ENCODE assay signal across 36 mouse cellular contexts in the genomic region with DNA sequence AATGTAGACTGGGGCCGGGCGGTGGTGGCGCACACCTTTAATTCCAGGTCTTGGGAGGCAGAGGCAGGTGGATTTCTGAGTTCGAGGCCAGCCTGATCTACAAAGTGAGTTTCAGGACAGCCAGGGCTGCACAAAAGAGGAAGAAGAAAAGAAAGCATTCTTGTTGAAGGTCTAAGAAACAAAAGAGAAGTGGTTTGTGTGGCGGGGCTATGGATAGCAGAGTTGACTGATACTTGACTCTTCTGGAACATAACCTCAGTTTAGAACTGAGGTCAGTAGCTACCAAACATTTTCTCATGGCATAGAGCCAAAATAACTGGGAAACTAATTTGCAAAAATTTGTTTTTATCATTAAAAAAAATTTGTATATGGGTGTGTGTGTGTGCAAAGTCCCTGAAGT. TPM values are rescaled to one million over a fixed set of nuclear protein-coding genes. Genes with fewer than 3 reads are reported as not detected.
DNase-seq lines count a peak whose midpoint lies in the region; ATAC-seq lines count a peak whose summit lies in the region.
"Had no signal": no experiment of that assay in that cellular context is flagged by ENCODE, and none has a peak within 500 bp of the region (broad histone marks: within the 10 kb centered on the region; RNA-seq: fewer than 3 reads in every experiment).

No protein-coding gene starts in this region.

- H3K27me3 ChIP-seq in splenic B cell, adult 2 months (ENCODE audit: control insufficient read depth, insufficient read depth, low read length, poor library complexity, severe bottlenecking), result no peaks in the 10 kb centered on the region
- H3K27me3 ChIP-seq: embryonic facial prominence, embryonic 13.5 days; forebrain, embryonic 15.5 days; heart, embryonic 13.5 days; hindbrain, embryonic 15.5 days; kidney, embryonic 15.5 days; liver, embryonic 13.5 days; megakaryocyte, embryonic 14.5 days; midbrain, embryonic 12.5 days; neural tube, embryonic 13.5 days had no signal

- no peaks in the 10 kb centered on the region for H3K36me3 ChIP-seq in splenic B cell, adult 2 months (ENCODE audit: control insufficient read depth, insufficient read depth, low read length, poor library complexity, severe bottlenecking)
- H3K36me3 ChIP-seq: embryonic facial prominence, embryonic 13.5 days; forebrain, embryonic 10.5 days; forebrain, embryonic 15.5 days; G1E; heart, embryonic 13.5 days; hindbrain, embryonic 10.5 days; hindbrain, embryonic 15.5 days; kidney, embryonic 15.5 days; liver, embryonic 13.5 days; midbrain, embryonic 12.5 days; neural tube, embryonic 13.5 days had no signal

- peak; percentile 50 for ATAC-seq in common myeloid progenitor, adult 5-6 weeks (replicated peaks; ENCODE audit: low read depth, poor library complexity, severe bottlenecking)
- ATAC-seq: forebrain, embryonic 15.5 days had no signal

- peak; percentile 52 for DNase-seq in lung, postnatal 36 days
- DNase-seq in lung, postnatal 10 days, result no peak
- DNase-seq in B cell, adult 2 months, result peak; percentile 34 to 48
- DNase-seq in splenic B cell, adult 2 months (ENCODE audit: low read depth, low spot score), result peak; percentile 67
- DNase-seq in adipocyte (ENCODE audit: low spot score), result no peak
- no peak for DNase-seq in thymus, adult 18-20 months
- DNase-seq: adrenal gland, adult 2 months; adrenal gland, postnatal 36 days; cerebellum, adult 8-10 months; cerebellum, postnatal 36 days; embryo, embryonic 11 days; heart, postnatal 14 days; kidney, adult 18-20 months; kidney, postnatal 36 days; liver, embryonic 13.5 days; lung, adult 2 months; lung, postnatal 14 days; right cerebral cortex, postnatal 4 days; thymus, adult 2 months; thymus, postnatal 36 days had no signal

RNA-seq across cellular contexts. Expression of a gene that starts 2.8 kb away (rescaled TPM):
- 3.9 and 4.1 TPM in 2 replicates for total RNA-seq in common myeloid progenitor, adult 5-6 weeks (2017)

RNA-seq across cellular contexts. Expression of a gene that starts 2.9 kb away (rescaled TPM):
- not detected in 2 replicates for total RNA-seq in common myeloid progenitor, adult 5-6 weeks (2017)

RNA-seq across cellular contexts. Expression of a gene that starts 36.5 kb away (rescaled TPM):
- 0.23 TPM in 1 of 2 replicates, not detected in the other for total RNA-seq in common myeloid progenitor, adult 5-6 weeks (2017)
- total RNA-seq: adrenal gland, adult 2 months; gastrocnemius, adult 8-10 months; gastrocnemius, postnatal 4 days; heart, postnatal 14 days; layer of hippocampus, adult 2 months; left cerebral cortex, postnatal 36 days had no signal

RNA-seq across cellular contexts. Expression of a gene that starts 46.7 kb away (rescaled TPM):
- total RNA-seq in common myeloid progenitor, adult 5-6 weeks (2017), result not detected in 2 replicates

Comparison
In these comparisons a context has a peak if more than half of its experiments do, and no peak if none do; other contexts are left out.
1. DNase-seq: peak in lung, postnatal 36 days (single experiment), B cell, adult 2 months (2 of 2) and splenic B cell, adult 2 months (single experiment); none in lung, postnatal 10 days (single experiment), adipocyte (single experiment) and thymus, adult 18-20 months (0 of 2).